ENCODE assay signal across 8 mouse cellular contexts in the genomic region with DNA sequence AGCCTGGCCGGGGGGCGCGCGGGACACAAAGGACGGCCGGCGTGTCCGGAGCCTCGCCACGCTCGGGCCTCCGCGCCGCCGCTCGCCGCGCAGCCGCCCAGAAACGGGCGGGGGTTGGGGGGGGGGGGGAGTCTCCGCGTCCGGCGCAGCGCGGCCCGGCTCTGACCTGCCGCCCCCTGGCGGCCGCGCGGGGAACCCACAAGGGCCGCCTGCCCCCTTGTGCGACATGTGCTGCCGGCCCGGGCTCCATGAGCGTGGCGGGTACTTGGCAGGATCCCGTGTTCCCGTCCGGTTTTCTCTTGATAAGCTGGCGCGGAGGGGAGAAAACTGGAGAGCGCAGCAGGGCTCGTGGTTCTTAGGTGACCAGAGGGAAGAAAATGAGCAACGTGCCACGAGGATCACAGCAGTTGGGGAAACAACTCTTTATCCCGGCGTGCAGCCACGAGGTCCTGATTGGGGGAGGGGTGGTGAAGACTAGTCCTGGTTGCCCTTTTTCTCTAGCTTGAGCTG. TPM values are rescaled to one million over a fixed set of nuclear protein-coding genes. Genes with fewer than 3 reads are reported as not detected.
DNase-seq lines count a peak whose midpoint lies in the region; ATAC-seq and TF ChIP-seq lines count a peak whose summit lies in the region.

No protein-coding gene starts in this region.

- no peaks in the 10 kb centered on the region for H3K9me3 ChIP-seq in erythroblast, embryonic 14.5 days (ENCODE audit: control insufficient read depth, low read length)
- H3K9me3 ChIP-seq in heart, embryonic 12.5 days (replicated peaks), result no peaks in the 10 kb centered on the region
- H3K9me3 ChIP-seq in kidney, postnatal 0 days (replicated peaks; ENCODE audit: low read length), result no peaks in the 10 kb centered on the region

- peak overlapping the region; percentile 100 for H3K9ac ChIP-seq in heart, embryonic 12.5 days
- H3K9ac ChIP-seq in kidney, postnatal 0 days (ENCODE audit: low read depth, low read length), result peak overlapping the region; percentile 92
- peak overlapping the region; percentile 97 for H3K9ac ChIP-seq in liver, adult 2 months (ENCODE audit: low read depth, low read length)

- H3K79me2 ChIP-seq in C2C12 (ENCODE audit: control insufficient read depth, insufficient read depth), result peaks cover 59% of the 10 kb centered on the region
- H3K79me2 ChIP-seq in liver, adult 2 months (ENCODE audit: control insufficient read depth, insufficient read depth, low read length), result peaks cover 6% of the 10 kb centered on the region

- peak; percentile 87 for ATAC-seq in heart, embryonic 12.5 days (ENCODE audit: insufficient number of reproducible peaks, low FRiP score)
- ATAC-seq in kidney, postnatal 0 days (replicated peaks; ENCODE audit: low FRiP score, low read depth), result peak; percentile 84
- ATAC-seq in monocyte, adult 5-6 weeks (replicated peaks; ENCODE audit: insufficient number of reproducible peaks, low FRiP score, low TSS enrichment, poor library complexity, severe bottlenecking), result peak; percentile 67

- H3ac ChIP-seq in C2C12 (ENCODE audit: control insufficient read depth, insufficient read length, low read depth), result peak overlapping the region; percentile 99

- H3K27me3 ChIP-seq in C2C12 (ENCODE audit: control insufficient read depth, insufficient read depth, insufficient read length), result no peaks in the 10 kb centered on the region
- peaks cover 12% of the 10 kb centered on the region for H3K27me3 ChIP-seq in erythroblast, embryonic 14.5 days (ENCODE audit: control insufficient read depth)
- H3K27me3 ChIP-seq in heart, embryonic 12.5 days (replicated peaks), result no peaks in the 10 kb centered on the region
- peaks cover 5% of the 10 kb centered on the region; the same call in 1 of the 2 replicates for H3K27me3 ChIP-seq in kidney, postnatal 0 days (ENCODE audit: insufficient read depth, low read length)
- H3K27me3 ChIP-seq in liver, adult 2 months (ENCODE audit: control insufficient read depth, insufficient read depth, low read length), result no peaks in the 10 kb centered on the region

- peak overlapping the region; percentile 68 for H3K4me3 ChIP-seq in C2C12 (ENCODE audit: insufficient read depth, poor library complexity, severe bottlenecking)
- H3K4me3 ChIP-seq in erythroblast, embryonic 14.5 days (replicated peaks), result peak overlapping the region; percentile 80
- peak overlapping the region; percentile 91 for H3K4me3 ChIP-seq in heart, embryonic 12.5 days
- H3K4me3 ChIP-seq in kidney, postnatal 0 days (replicated peaks; ENCODE audit: low read depth, low read length), result peak overlapping the region; percentile 94
- peak overlapping the region; percentile 96 for H3K4me3 ChIP-seq in liver, adult 2 months (ENCODE audit: insufficient read depth, low read depth, low read length)

- peak; percentile 92 for DNase-seq in brain, embryonic 14.5 days (ENCODE audit: low read depth)
- peak; percentile 89 for DNase-seq in kidney, postnatal 0 days (ENCODE audit: low spot score)
- peak; percentile 74 for DNase-seq in liver, adult 2 months (ENCODE audit: extremely low read depth, low read depth, low spot score)
- peak; percentile 78 to 80 for DNase-seq in spleen, postnatal 36 days (ENCODE audit: low spot score in 2 of 2)

- peak; percentile 58; the same call in 1 of the 2 replicates for TF ChIP-seq POLR2A in brain, embryonic 14.5 days (IDR thresholded peaks at IDR 0.05; ENCODE audit: borderline replicate concordance, extremely low read depth, insufficient read depth, insufficient read length, poor library complexity, severe bottlenecking)
- TF ChIP-seq POLR2A in liver, adult 2 months (IDR thresholded peaks at IDR 0.05; ENCODE audit: extremely low read depth, insufficient read depth, low read length), result 0 out of 2 replicates have a peak, but pooled peaks have one; percentile 8

- peak; percentile 91 for TF ChIP-seq CTCF in C2C12 (IDR thresholded peaks at IDR 0.05; ENCODE audit: control insufficient read depth, insufficient read depth, insufficient read length)
- TF ChIP-seq CTCF in brain, embryonic 14.5 days (IDR thresholded peaks at IDR 0.05; ENCODE audit: borderline replicate concordance, extremely low read depth, insufficient read depth, insufficient read length), result peak; percentile 75
- TF ChIP-seq CTCF in kidney, postnatal 0 days (IDR thresholded peaks at IDR 0.05; ENCODE audit: low read depth), result peak; percentile 76
- TF ChIP-seq CTCF in liver, adult 2 months (IDR thresholded peaks at IDR 0.05; ENCODE audit: low read depth, low read length), result peak; percentile 75

- H3K79me3 ChIP-seq in C2C12 (ENCODE audit: low read depth), result peaks cover 43% of the 10 kb centered on the region

- WGBS in heart, embryonic 12.5 days, result 0% methylated on average over 18 of the region's 51 CpGs
- 0% methylated on average over 37 of the region's 51 CpGs for WGBS in kidney, postnatal 0 days
- WGBS in liver, adult 2 months, result under 1% methylated on average over 29 of the region's 51 CpGs

- H3K4me2 ChIP-seq in heart, embryonic 12.5 days, result peak overlapping the region; percentile 84
- H3K4me2 ChIP-seq in kidney, postnatal 0 days (ENCODE audit: low read length), result peak overlapping the region; percentile 91

- peaks cover 31% of the 10 kb centered on the region for H3K4me1 ChIP-seq in erythroblast, embryonic 14.5 days (ENCODE audit: control insufficient read depth)
- H3K4me1 ChIP-seq in heart, embryonic 12.5 days (replicated peaks), result peaks cover 21% of the 10 kb centered on the region
- H3K4me1 ChIP-seq in kidney, postnatal 0 days (replicated peaks; ENCODE audit: insufficient read depth, low read length), result peaks cover 9% of the 10 kb centered on the region; the same call in 1 of the 2 replicates
- H3K4me1 ChIP-seq in liver, adult 2 months (ENCODE audit: control insufficient read depth, insufficient read depth, low read length), result peaks cover 2% of the 10 kb centered on the region; the same call in 1 of the 2 replicates

- H3K27ac ChIP-seq in heart, embryonic 12.5 days (ENCODE audit: poor library complexity, severe bottlenecking), result peak overlapping the region; percentile 97
- H3K27ac ChIP-seq in kidney, postnatal 0 days, result peak overlapping the region; percentile 93
- peak overlapping the region; percentile 78 for H3K27ac ChIP-seq in liver, adult 2 months (replicated peaks; ENCODE audit: insufficient read depth, low read depth, low read length)

- peaks cover 50% of the 10 kb centered on the region for H3K36me3 ChIP-seq in C2C12 (ENCODE audit: control insufficient read depth, insufficient read depth)
- H3K36me3 ChIP-seq in erythroblast, embryonic 14.5 days (ENCODE audit: control insufficient read depth), result peaks cover 45% of the 10 kb centered on the region
- peaks cover 28% of the 10 kb centered on the region for H3K36me3 ChIP-seq in heart, embryonic 12.5 days
- peaks cover 28% of the 10 kb centered on the region for H3K36me3 ChIP-seq in kidney, postnatal 0 days (ENCODE audit: insufficient read depth, low read length)
- peaks cover 31% of the 10 kb centered on the region for H3K36me3 ChIP-seq in liver, adult 2 months (ENCODE audit: control insufficient read depth, insufficient read depth, low read length)

TF ChIP-seq in C2C12, 6 proteins besides CTCF, POLR2A, EP300 and RAD21:
- TF ChIP-seq MYOG (IDR thresholded peaks at IDR 0.05; ENCODE audit: control insufficient read depth, extremely low read depth, insufficient read length) (no peak), MAX (IDR thresholded peaks at IDR 0.05) (peak; percentile 94), MYOD1 (IDR thresholded peaks at IDR 0.05; ENCODE audit: control insufficient read depth, insufficient read length, low read depth) (no peak), FOSL1 (IDR thresholded peaks at IDR 0.05; ENCODE audit: insufficient read depth, low read length, poor library complexity, severe bottlenecking) (no peak), USF1 (IDR thresholded peaks at IDR 0.05; ENCODE audit: low read depth) (no peak), CEBPB (IDR thresholded peaks at IDR 0.05; ENCODE audit: low read depth) (no peak)

RNA-seq across cellular contexts. Expression of a gene that starts 49.9 kb away (rescaled TPM):
- not detected for polyA plus RNA-seq in C2C12 (2012; fragmentation: generic; extraction: Trizol)
- polyA plus RNA-seq in brain, embryonic 14.5 days (2012; rRNA removed), result 1.7 and 3.2 TPM in 2 replicates
- polyA plus RNA-seq in erythroblast, embryonic 14.5 days (2012), result not detected in 2 replicates
- 0.53 and 0.57 TPM in 2 replicates for polyA plus RNA-seq in heart, embryonic 12.5 days (2016; fragmentation: Nextera tagmentation; extraction: Ambion mirVana)
- polyA plus RNA-seq in kidney, postnatal 0 days (2015; fragmentation: Nextera tagmentation; extraction: Ambion mirVana), result 18.5 and 19.8 TPM in 2 replicates
- total RNA-seq in liver, adult 2 months (2014; rRNA removed), result not detected in 2 replicates
- polyA plus RNA-seq in liver, adult 2 months (2012; rRNA removed), result 0.15 TPM in 1 of 2 replicates, not detected in the other
- total RNA-seq in monocyte, adult 5-6 weeks (2017), result not detected in 3 replicates

Comparison
In these comparisons a context has a peak if more than half of its experiments do, and no peak if none do; other contexts are left out.
1. Peak in every context shown above with its lines: DNase-seq, ATAC-seq, H3K4me3 ChIP-seq and H3K27ac ChIP-seq.